Mouse (Mus musculus): Measurements from ENCODE around the gene Fam221a. TPM values are rescaled to one million over a fixed set of nuclear protein-coding genes. Genes with fewer than 3 reads are reported as not detected.
"Not testable (repeated sequence)": the region's sequence is repeated elsewhere in the genome, so short reads cannot be mapped to it uniquely, and the experiment has no call there.

Fam221a gene
- polyA plus RNA-seq, 1 experiment = 4.0 TPM

DNA sequence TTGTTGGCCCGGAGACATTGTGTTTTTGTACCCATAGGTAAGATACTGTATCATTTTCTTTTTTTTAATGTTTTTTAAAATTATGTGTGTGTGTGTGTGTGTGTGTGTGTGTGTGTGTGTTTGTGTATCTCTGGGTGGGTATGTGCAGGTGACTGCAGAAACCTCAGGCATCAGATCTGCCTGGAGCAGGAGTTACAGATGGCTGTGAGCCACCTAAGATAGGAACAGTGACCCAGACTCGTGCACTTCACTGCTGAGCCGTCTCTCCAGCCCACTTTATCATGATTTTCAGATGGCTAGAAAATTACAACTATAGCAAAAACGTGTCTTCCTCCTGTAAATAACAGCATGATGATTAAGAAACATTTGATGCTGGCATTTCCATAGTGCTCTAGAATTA lies 5.2 kb downstream of the Fam221a start:
- Histone ChIP-seq H3K4me1 (ENCODE audit: control insufficient read depth, insufficient read depth, low read length) (peaks cover 6% of the 10 kb centered on the region), H3K27ac (ENCODE audit: insufficient read depth, low read depth, low read length) (no peak overlapping the region), H3K4me3 (ENCODE audit: insufficient read depth, low read length) (no peak overlapping the region)
- TF ChIP-seq POLR2A (IDR thresholded peaks at IDR 0.05; ENCODE audit: borderline replicate concordance, low read depth, low read length) = no peak
- TF ChIP-seq CTCF (IDR thresholded peaks at IDR 0.05; ENCODE audit: low read depth, low read length) = no peak

DNA sequence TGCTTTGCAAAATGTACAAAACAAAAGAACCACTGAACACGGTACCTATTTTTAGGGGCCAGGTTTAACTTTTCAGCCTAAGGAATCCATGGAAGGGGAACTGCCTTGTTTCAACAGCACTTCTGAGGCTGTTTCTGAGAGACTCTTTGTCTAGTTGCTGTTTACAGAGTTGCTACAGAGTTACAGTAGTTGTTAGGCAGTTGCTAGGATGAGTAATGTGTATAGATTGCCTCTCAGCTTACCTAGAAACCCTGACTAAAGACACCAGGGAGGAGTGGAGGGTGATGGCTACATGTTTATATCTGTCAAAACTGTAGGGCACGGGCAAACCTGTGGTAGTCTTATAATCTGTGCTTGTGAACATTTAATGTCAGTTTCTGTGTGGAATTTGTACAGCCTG lies 6.4 kb downstream of the Fam221a start:
- H3K27ac ChIP-seq (ENCODE audit: insufficient read depth, low read depth, low read length) = no peak overlapping the region
- H3K4me1 ChIP-seq (ENCODE audit: control insufficient read depth, insufficient read depth, low read length) = no peaks in the 10 kb centered on the region
- no peak overlapping the region for H3K4me3 ChIP-seq (ENCODE audit: insufficient read depth, low read length)
- TF ChIP-seq CTCF (IDR thresholded peaks at IDR 0.05; ENCODE audit: low read depth, low read length) = no peak
- TF ChIP-seq POLR2A (IDR thresholded peaks at IDR 0.05; ENCODE audit: borderline replicate concordance, low read depth, low read length) = no peak

GRCm38 (mm10) chr6:49378328-49378727 lies 10.8 kb downstream of the Fam221a start:
- TF ChIP-seq CTCF (IDR thresholded peaks at IDR 0.05; ENCODE audit: low read depth, low read length) = no peak
- Histone ChIP-seq H3K4me3 (ENCODE audit: insufficient read depth, low read length) (no peak overlapping the region), H3K4me1 (ENCODE audit: control insufficient read depth, insufficient read depth, low read length) (no peaks in the 10 kb centered on the region), H3K27ac (ENCODE audit: insufficient read depth, low read depth, low read length) (no peak overlapping the region)

GRCm38 (mm10) chr6:49394276-49394675 lies 26.7 kb downstream of the Fam221a start:
- no peak for TF ChIP-seq CTCF (IDR thresholded peaks at IDR 0.05; ENCODE audit: low read depth, low read length)
- TF ChIP-seq POLR2A (IDR thresholded peaks at IDR 0.05; ENCODE audit: borderline replicate concordance, low read depth, low read length) = no peak
- Histone ChIP-seq H3K27ac (ENCODE audit: insufficient read depth, low read depth, low read length) (no peak overlapping the region), H3K4me3 (ENCODE audit: insufficient read depth, low read length) (no peak overlapping the region), H3K4me1 (ENCODE audit: control insufficient read depth, insufficient read depth, low read length) (no peaks in the 10 kb centered on the region)

GRCm38 (mm10) chr6:49395316-49395715 lies 27.8 kb downstream of the Fam221a start, which contains the start of gene Stk31:
TSS of gene Stk31 (plus strand) at chr6:49395604.
- TF ChIP-seq POLR2A (IDR thresholded peaks at IDR 0.05; ENCODE audit: borderline replicate concordance, low read depth, low read length) = no peak
- no peak for TF ChIP-seq CTCF (IDR thresholded peaks at IDR 0.05; ENCODE audit: low read depth, low read length)

GRCm38 (mm10) chr6:49397466-49397865 lies 29.9 kb downstream of the Fam221a start:
- Histone ChIP-seq H3K4me1 (ENCODE audit: control insufficient read depth, insufficient read depth, low read length) (no peaks in the 10 kb centered on the region), H3K4me3 (ENCODE audit: insufficient read depth, low read length) (no peak overlapping the region), H3K27ac (ENCODE audit: insufficient read depth, low read depth, low read length) (no peak overlapping the region)
- TF ChIP-seq CTCF (IDR thresholded peaks at IDR 0.05; ENCODE audit: low read depth, low read length) (no peak), POLR2A (IDR thresholded peaks at IDR 0.05; ENCODE audit: borderline replicate concordance, low read depth, low read length) (no peak)

More at GRCm38 (mm10) chr6:49395316-49395715, 27.8 kb downstream of the Fam221a start, which contains the start of gene Stk31:
- Histone ChIP-seq H3K4me3 (ENCODE audit: insufficient read depth, low read length) (no peak within 1 kb of the TSS), H3K27ac (ENCODE audit: insufficient read depth, low read depth, low read length) (no peak within 1 kb of the TSS), H3K4me1 (ENCODE audit: control insufficient read depth, insufficient read depth, low read length) (no peaks in the 10 kb centered on the region)

GRCm38 (mm10) chr6:49398365-49398764 lies 30.8 kb downstream of the Fam221a start:
- Histone ChIP-seq H3K4me3 (ENCODE audit: insufficient read depth, low read length) (no peak overlapping the region), H3K27ac (ENCODE audit: insufficient read depth, low read depth, low read length) (no peak overlapping the region), H3K4me1 (ENCODE audit: control insufficient read depth, insufficient read depth, low read length) (no peaks in the 10 kb centered on the region)
- TF ChIP-seq CTCF (IDR thresholded peaks at IDR 0.05; ENCODE audit: low read depth, low read length) = no peak
- TF ChIP-seq POLR2A (IDR thresholded peaks at IDR 0.05; ENCODE audit: borderline replicate concordance, low read depth, low read length) = no peak

GRCm38 (mm10) chr6:49410830-49411229 lies 43.3 kb downstream of the Fam221a start:
- H3K4me3 ChIP-seq (ENCODE audit: insufficient read depth, low read length) = no peak overlapping the region
- H3K27ac ChIP-seq (ENCODE audit: insufficient read depth, low read depth, low read length) = peak overlapping the region; percentile 56
- no peak for TF ChIP-seq POLR2A (IDR thresholded peaks at IDR 0.05; ENCODE audit: borderline replicate concordance, low read depth, low read length)
- TF ChIP-seq CTCF (IDR thresholded peaks at IDR 0.05; ENCODE audit: low read depth, low read length) = no peak
- H3K4me1 ChIP-seq (ENCODE audit: control insufficient read depth, insufficient read depth, low read length) = peaks cover 12% of the 10 kb centered on the region

DNA sequence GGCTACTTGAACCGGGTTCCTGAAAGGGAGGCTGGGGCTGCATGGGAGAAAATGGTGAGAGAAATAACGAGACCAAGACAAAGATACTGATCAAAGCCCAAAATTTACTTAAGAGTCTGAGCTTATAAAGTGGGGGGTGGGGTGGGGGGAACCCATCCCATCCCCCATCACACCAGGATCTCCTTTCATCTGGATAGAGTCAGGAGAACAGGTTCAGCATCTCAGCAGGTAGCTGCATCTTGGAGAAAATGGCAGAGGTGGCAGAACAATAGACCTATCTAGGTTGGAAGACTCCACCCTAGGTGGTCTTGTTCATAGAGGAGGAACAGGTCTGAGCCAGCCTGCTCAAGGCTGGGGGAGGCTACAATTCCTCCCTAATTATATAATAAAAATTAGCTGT lies 45.4 kb downstream of the Fam221a start:
- peaks cover 12% of the 10 kb centered on the region for H3K4me1 ChIP-seq (ENCODE audit: control insufficient read depth, insufficient read depth, low read length)
- H3K4me3 ChIP-seq (ENCODE audit: insufficient read depth, low read length); H3K27ac ChIP-seq (ENCODE audit: insufficient read depth, low read depth, low read length): not testable (repeated sequence)

GRCm38 (mm10) chr6:49415971-49416370 lies 48.4 kb downstream of the Fam221a start:
- TF ChIP-seq POLR2A (IDR thresholded peaks at IDR 0.05; ENCODE audit: borderline replicate concordance, low read depth, low read length) (no peak), CTCF (IDR thresholded peaks at IDR 0.05; ENCODE audit: low read depth, low read length) (no peak)
- Histone ChIP-seq H3K4me1 (ENCODE audit: control insufficient read depth, insufficient read depth, low read length) (peaks cover 6% of the 10 kb centered on the region), H3K27ac (ENCODE audit: insufficient read depth, low read depth, low read length) (no peak overlapping the region), H3K4me3 (ENCODE audit: insufficient read depth, low read length) (no peak overlapping the region)

- H3K4me3 ChIP-seq (ENCODE audit: insufficient read depth, low read length) = no peak overlapping the region
- no peaks in the 10 kb centered on the region for H3K4me1 ChIP-seq (ENCODE audit: control insufficient read depth, insufficient read depth, low read length)
- H3K27ac ChIP-seq (ENCODE audit: insufficient read depth, low read depth, low read length) = no peak overlapping the region
- no peak for TF ChIP-seq CTCF (IDR thresholded peaks at IDR 0.05; ENCODE audit: low read depth, low read length)
- no peak for TF ChIP-seq POLR2A (IDR thresholded peaks at IDR 0.05; ENCODE audit: borderline replicate concordance, low read depth, low read length)
Measured at GRCm38 (mm10) chr6:49437306-49437705, 69.8 kb downstream of the Fam221a start.

Other genes with a start within 250 kb of the Fam221a start
- 0.68 and 0.79 TPM in 2 replicates for gene Igf2bp3, start 152.8 kb upstream of the Fam221a start, polyA plus RNA-seq (2012; ENCODE audit: insufficient read depth, insufficient read length, missing spikeins)
- gene Tra2a, start 103.7 kb upstream of the Fam221a start, polyA plus RNA-seq (2012; ENCODE audit: insufficient read depth, insufficient read length, missing spikeins) = 94.2 and 103 TPM in 2 replicates
- 6.4 and 7.0 TPM in 2 replicates for gene Ccdc126, start 48.5 kb upstream of the Fam221a start, polyA plus RNA-seq (2012; ENCODE audit: insufficient read depth, insufficient read length, missing spikeins)
- gene Stk31, start 27.9 kb downstream of the Fam221a start, polyA plus RNA-seq (2012; ENCODE audit: insufficient read depth, insufficient read length, missing spikeins) = not detected in 2 replicates